Mouse (Mus musculus): Measurements from ENCODE around the gene Hoxa10.

Hoxa10 gene

GRCm38 (mm10) chr6:52229558-52230416 lies 10.9 kb downstream of the Hoxa10 start:
- DNase-seq (ENCODE audit: low spot score in 2 of 2): no peak

- no peak for DNase-seq (ENCODE audit: low spot score in 2 of 2)
Observed at GRCm38 (mm10) chr6:52228475-52229465, 11.9 kb downstream of the Hoxa10 start.

GRCm38 (mm10) chr6:52227470-52228222 lies 13.0 kb downstream of the Hoxa10 start:
- no peak for DNase-seq (ENCODE audit: low spot score in 2 of 2)

GRCm38 (mm10) chr6:52226569-52227257 lies 13.9 kb downstream of the Hoxa10 start:
- DNase-seq (ENCODE audit: low spot score in 2 of 2): no peak

- DNase-seq (ENCODE audit: low spot score in 2 of 2): no peak
Observed at GRCm38 (mm10) chr6:52225612-52226568, 14.8 kb downstream of the Hoxa10 start.

GRCm38 (mm10) chr6:52224895-52225611 lies 15.6 kb downstream of the Hoxa10 start:
- no peak for DNase-seq (ENCODE audit: low spot score in 2 of 2)

- no peak for DNase-seq (ENCODE audit: low spot score in 2 of 2)
Observed at GRCm38 (mm10) chr6:52223939-52224760, 16.5 kb downstream of the Hoxa10 start.

- no peak for DNase-seq (ENCODE audit: low spot score in 2 of 2)
Observed at GRCm38 (mm10) chr6:52222729-52223128, 17.9 kb downstream of the Hoxa10 start.

GRCm38 (mm10) chr6:52221993-52222685 lies 18.5 kb downstream of the Hoxa10 start:
- no peak for DNase-seq (ENCODE audit: low spot score in 2 of 2)

- DNase-seq (ENCODE audit: low spot score in 2 of 2): peak; percentile 50 to 81
Observed at GRCm38 (mm10) chr6:52221337-52221992, 19.2 kb downstream of the Hoxa10 start, which contains the start of gene Hoxa7. Gene Hoxa7, minus strand, starts transcription at chr6:52221854.

GRCm38 (mm10) chr6:52220865-52221310 lies 19.8 kb downstream of the Hoxa10 start:
- DNase-seq (ENCODE audit: low spot score in 2 of 2): no peak

- DNase-seq (ENCODE audit: low spot score in 2 of 2): no peak
Observed at GRCm38 (mm10) chr6:52220003-52220864, 20.4 kb downstream of the Hoxa10 start.

GRCm38 (mm10) chr6:52219234-52219942 lies 21.3 kb downstream of the Hoxa10 start:
- no peak for DNase-seq (ENCODE audit: low spot score in 2 of 2)

GRCm38 (mm10) chr6:52218643-52219215 lies 21.9 kb downstream of the Hoxa10 start:
- DNase-seq (ENCODE audit: low spot score in 2 of 2): no peak
